Mouse (Mus musculus): Measurements from ENCODE around the gene Sco2.

GRCm38 (mm10) chr15:89390081-89390480 lies 16.4 kb upstream of the Sco2 start:
- TF ChIP-seq CTCF (IDR thresholded peaks at IDR 0.05; ENCODE audit: insufficient read depth, low read depth, low read length) (no peak), POLR2A (IDR thresholded peaks at IDR 0.05; ENCODE audit: insufficient read depth, low read depth, low read length) (no peak)

All from olfactory bulb, adult 2 months (tissue).